Mouse (Mus musculus) small intestine, adult 2 months (tissue): ENCODE measurements around the gene Dgkh.

Experiments
- CTCF ChIP-seq: fragments of 200-500 bp; IDR thresholded peaks from 2 replicates; pipeline ENCODE4 v1.5.1; 2012; ENCODE audit warnings: low read depth, mild to moderate bottlenecking, control low read depth, inconsistent platforms, low read length, moderate library complexity, mixed read lengths; ENCODE audit not compliant: insufficient replicate concordance, insufficient read length; ENCODE audit errors: extremely low read depth
- POLR2A ChIP-seq: fragments of 200-500 bp; IDR thresholded peaks from 2 replicates; pipeline ENCODE4 v1.6.1; 2012; ENCODE audit warnings: low read depth, mild to moderate bottlenecking, control low read depth, inconsistent platforms, low read length, moderate library complexity

DNA sequence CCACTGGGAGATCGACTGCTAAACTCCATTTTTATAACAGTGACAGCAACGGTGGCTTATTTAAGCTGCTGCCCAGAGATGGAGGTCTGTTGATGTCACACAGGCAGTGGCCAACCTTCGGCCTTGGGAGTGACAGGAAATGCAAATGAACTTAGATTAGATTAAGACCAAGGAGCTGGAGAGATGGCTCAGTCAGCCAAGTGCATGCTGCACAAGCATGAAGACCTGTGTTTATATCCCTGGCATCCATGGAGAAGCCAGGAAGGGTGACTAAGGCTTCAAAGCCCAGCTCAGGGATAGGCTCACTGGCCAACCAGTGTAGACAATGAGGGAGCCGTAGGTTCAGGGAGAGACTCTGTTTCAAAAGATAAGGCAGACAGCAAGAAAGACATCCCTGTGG, 48.4 kb downstream of the Dgkh start:
- no peak for TF ChIP-seq CTCF
- TF ChIP-seq POLR2A, result no peak
